Mouse (Mus musculus) frontal cortex, adult (tissue): ENCODE data around the gene Ppp1r16b.

ENCODE experiments used
- ATAC-seq: cut with Nextera tagmentation; 2 replicates; pipeline ENCODE4 v1.9.2; 2017; ENCODE audit warnings: mild to moderate bottlenecking, moderate library complexity, mixed read lengths; ENCODE audit not compliant: low TSS enrichment

Gene Ppp1r16b

DNA sequence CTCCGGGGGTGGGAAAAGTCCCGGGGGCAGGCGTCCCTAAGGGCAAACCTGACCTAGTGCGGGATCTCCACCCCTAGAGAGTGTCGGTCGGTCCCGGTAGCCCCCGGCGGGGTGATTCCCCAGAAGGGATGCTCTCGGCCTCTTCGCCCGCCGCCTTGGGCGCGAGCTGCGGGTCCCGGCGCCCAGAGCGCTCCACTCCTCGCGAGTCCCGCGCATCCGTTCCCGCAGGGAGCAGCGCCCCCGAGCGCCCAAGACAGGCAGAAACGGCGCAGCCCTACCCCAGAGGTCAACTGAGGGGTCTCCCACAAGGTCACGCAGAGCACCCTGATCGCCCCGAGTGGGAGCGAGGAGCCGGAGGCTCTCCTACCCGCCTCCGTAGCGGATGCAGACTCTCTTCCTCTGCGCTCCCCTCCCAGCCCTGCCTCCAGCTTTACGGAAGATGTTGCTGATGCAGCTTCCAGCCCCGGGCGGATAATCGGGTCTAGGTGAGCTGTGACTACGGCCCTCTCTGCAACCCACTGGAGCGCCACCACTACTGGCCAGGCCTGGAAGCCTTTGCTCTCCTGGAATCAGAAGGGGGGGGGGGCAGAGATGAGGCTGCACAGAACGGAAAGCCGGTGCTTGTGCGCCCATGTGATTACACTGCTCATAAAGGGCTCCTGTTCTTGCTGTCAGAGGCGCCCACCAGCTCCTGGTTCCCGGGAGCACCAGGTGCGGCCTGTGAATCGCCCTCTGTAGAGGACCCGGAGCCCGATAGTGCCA lies 2.7 kb downstream of the Ppp1r16b start:
- ATAC-seq: peak; percentile 42

DNA sequence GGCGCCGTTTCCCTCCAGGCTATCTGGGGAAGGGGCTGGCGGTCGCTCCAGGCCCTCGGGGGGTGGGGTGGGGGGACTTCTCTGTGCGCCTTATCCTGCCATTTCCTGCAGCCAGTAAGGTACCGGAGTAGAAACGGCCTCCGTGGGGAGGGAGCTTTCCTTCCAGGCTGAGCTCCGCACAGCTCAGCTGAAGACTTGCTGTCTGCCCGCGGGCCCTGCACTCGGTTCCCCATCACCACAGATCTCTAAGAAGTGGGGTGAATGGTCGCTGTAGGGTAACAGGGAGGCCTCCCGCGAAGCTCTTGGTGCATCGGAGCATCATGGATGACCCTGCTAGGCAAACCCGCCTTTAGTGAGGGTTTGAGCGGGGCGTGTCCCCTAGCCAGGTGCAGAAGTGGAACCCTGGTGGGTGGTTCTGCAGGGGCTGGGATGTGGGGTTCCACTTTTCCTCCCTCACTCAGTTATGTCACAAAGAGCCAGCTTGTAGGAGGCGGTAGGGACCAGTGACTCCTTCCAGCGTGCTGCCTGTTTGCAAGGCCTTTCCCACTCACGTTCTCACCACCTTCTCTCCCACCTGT lies 3.3 kb downstream of the Ppp1r16b start:
- ATAC-seq: 0 out of 2 replicates have a peak, but pooled peaks have one; percentile 10

DNA sequence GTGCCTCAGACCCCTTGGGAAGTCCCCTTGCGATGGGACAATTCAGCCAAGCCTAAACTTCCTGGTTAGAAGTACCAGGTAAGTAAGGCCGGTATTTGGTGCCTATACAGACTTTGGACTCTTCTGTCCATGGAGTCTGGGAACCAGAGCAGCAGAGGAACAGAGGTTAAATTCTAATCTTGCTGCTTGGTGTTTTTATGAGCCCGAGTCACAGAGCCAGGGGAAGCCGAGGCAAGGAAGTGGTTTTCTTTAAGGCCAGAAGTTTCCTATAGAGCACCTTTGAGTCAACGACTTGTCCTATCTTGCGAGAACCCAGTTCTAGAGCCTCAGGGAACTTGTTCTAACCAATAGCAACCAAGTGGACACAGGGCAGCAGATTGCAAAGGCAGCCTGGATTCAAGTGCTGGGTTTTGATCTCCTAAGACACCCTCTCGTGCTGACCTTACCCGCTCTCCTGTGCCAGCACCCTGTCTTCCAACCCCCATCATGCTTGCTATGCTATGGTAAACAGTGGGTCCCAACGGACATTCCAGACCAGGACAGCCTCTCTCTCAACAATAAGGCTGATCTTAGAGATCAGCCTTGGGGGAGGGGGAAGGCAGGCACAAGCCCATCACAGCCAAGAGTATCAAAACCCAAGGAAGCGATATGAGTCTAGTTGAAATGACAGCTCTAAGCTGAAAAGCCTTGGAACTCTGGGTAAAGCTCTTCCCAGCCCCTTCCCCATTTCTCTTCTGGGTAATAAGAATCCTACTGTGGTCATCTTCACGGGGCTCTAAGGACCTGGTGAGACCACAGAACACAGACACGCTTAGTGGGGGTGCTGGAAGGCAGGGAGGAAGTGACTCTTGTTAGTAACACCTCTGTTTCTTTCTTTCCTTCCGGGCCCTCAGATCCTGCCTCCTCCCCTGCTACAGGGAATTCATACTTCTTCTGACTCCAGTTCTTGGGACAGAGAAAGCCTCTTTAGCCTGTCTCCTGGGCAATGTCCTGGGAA lies 4.3 kb downstream of the Ppp1r16b start:
- ATAC-seq: no peak

DNA sequence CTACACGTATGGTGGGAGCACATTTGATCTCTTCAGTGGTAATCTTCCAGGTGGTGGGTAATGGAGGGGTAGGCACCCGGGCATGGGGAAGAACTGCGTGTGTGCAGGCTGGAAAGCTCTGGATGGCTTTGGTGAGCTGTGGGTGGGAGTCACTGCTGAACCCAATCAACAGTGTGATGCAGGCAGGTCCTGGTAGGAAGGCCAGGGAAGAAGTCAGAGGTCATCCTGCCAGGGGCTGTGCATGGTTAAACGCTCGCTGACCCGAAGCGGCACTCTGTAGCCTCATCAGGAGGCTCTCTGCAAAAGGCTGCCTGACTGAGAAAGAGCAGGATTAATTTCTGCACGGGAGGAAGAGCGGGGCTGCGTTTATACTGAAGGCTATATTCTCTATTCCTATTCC lies 5.4 kb downstream of the Ppp1r16b start:
- ATAC-seq: no peak

DNA sequence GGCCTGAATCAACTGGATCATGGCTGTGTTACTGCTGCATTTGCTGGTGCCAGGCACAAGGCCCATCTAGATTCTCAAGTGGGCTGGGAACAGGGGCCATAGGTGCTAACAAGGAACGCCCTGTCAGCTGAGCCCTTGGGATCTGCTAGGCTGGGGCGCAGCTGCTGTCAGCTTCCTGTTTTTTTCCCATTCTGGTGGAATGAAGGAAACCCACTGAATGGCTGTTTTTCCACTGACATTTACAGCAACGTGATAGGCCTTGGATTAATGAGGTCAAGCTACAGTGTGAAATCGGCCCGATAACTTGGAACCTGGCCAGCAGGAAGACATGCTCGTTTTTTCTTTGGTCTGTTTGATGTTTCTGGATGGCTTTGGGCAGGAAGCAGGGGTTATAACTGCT lies 7.6 kb downstream of the Ppp1r16b start:
- ATAC-seq: no peak

DNA sequence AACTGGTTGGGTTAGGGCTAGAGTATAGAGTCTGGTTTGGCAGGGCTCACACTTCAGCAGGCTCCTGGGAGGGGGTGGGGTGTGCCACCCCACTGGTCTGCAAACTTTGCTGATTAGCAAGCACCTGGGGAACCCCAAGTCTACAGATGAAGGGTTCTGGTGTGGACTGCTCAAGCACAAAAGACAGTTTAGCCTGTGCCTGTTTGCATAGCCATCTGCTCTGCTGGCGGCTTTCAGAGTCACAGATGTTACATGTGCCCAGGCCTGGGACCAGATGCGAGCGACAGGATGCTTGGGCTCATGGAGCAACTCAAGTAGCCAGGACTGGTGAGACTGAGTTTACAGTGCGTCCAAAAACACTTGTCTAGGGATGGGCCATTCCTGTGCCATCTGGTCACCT lies 8.3 kb downstream of the Ppp1r16b start:
- ATAC-seq: no peak

DNA sequence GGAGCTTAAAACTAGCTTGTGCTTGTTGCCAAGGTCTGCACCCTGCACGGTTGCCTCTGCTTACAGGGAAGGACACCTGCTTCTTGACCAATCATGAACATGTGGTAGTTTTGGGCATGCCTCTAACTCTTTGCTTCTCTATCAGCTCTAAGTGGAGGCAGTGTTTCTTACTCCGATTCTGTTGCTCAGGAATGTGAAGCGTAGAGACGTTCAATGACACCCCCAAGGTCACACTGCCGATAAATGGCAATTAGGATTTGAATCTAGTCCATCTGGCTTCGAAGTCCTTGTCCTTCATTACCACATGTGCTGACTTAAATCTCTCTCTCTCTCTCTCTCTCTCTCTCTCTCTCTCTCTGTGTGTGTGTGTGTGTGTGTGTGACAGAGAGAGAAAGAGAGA lies 8.9 kb downstream of the Ppp1r16b start:
- ATAC-seq: no peak

DNA sequence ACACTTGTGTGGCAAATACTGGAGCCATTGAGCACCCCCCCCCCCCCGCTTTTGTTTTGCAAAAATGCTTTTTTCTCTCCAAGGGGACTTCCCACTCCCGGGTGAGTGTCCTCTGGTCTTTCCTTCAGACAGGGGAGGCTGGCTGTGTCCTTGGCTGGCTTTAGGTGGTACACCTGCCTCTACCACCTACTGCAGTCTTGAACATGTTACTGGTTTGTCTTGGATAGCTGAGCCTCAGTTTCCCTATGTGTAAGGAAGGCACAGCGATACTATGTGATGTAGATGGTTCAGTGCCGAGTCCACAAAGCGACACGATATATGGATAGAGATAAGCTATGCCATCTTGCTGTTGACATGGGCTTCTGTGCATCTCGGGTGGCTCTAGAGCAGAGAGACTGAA lies 9.6 kb downstream of the Ppp1r16b start:
- ATAC-seq: no peak

DNA sequence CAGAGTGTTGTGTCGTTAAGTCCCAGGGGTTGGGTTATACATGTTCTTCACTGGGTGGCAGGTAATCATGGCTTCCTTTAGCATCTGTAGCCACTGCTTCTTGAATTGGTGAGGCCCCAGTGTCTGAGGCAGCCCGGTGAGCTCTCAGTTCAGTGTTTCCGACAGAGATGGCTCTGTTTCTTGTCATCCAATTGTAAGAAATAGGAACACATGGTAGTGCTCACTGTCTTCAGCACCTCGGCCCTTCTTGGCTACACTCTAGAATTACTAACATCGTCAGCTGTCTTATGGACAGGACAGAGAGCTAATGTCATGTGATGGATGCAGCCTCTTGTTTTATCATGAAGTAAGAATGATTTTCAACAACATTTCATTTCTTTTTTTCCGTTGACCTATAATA lies 10.0 kb downstream of the Ppp1r16b start:
- no peak for ATAC-seq

DNA sequence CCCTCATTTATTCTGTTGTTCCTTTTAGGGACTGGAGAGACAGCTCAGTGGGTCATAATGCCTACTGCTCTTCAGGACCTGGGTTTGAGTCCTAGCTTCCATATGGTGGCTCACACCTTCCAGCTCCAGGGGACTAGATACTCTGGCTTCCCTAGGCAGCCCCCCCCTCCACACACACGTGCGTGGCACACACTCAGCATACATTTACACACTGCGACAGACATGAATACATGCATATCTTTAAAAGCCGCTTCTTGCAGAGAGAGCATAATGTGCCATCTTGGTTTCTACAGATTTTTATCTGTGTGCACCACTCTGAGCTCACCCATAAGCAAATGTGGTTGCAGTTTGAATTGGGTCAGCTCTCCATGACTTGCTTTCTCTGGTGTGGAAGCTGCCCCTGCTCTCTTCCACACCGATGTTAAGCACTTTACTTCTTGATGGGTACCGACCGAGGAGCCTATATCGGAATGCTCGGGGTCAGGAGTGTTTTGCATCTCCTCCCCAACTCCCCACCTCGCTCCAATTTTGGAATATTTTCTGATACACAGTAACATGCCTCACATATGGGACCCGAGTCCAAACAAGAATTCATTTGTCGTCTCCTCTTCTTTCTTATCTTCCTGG lies 10.8 kb downstream of the Ppp1r16b start:
- ATAC-seq: no peak

DNA sequence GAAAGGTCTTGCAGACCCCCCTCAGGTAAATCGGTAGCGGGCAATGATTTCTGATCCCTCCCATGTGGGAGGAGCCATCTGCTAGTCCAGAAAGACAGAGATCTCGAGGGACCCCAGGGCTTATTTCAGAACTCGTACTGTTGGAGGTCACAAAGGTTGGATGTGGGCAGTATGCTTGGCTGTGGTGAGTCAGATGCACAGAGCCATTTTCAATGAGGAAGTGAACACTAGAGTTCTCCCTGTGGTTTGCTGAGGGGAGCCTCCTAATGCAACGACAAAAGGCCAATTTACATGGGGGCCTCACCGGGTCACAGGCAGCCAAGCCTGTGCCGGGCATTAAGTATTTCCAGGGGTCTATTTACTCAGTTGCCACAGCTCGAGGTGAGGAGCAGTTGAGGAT lies 12.7 kb downstream of the Ppp1r16b start:
- no peak for ATAC-seq

DNA sequence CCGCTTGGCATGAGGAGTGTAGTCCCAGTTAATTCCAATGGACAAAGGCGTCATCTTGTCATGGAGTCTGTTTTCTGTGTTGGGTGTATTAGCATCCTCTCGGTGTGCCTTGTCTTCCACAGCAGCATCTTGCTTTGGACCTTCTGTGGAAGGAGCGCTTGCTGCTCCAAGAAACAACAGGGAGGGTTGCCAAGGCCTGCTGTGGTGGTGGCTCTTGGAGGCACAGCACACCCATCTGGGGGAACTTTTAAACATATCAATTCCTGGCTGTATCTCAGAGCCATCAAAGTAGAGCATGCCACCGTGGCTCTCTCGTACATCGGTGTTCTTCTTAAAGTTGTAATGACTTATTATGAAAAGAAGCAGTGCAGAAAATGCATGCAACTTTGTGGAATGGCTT lies 13.9 kb downstream of the Ppp1r16b start:
- peak; percentile 13; the same call in 1 of the 2 replicates for ATAC-seq

DNA sequence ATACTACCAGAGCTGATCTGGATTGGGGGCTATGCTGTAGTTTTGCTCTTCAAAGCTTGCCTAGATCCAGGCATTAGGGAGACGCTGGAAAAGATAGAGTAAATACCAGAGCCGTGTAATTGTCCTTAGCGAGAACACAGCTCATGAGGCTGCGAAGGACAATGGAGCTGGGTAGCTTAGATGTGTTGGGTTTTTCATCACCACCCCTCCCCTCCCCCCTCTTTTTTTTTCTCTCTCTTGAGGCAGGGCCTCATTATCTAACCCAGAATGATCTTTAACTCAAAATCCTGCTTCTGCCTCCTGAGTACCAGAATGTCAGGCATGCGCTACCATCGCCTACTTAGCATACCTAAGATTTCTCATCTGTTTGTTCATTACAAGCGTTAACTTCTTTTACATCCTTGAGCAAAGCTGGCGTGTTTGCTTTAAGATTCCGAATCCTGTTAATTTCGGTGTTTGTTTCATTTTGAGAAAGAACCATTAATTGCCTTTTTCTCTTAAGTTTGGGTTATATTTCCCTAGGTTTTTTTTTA lies 15.2 kb downstream of the Ppp1r16b start:
- ATAC-seq: no peak

DNA sequence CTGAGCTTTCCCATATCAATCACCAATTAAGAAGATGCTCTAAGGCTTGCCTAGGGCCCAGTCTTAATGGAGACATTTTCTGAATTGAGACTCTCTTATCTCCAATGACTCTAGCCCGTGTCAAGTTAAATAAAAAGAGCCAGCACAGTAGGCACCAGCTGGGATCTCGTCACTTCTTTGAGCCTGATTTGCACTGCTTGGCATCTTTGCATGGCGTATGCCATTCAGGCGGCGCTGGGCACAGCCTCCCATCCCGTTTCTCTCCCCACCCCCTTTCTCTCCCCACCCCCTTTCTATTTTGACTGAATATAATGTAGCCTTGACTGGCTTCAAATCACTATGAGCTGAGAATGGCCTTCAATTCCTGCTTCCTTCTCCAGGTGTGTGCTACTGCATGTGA lies 16.5 kb downstream of the Ppp1r16b start:
- no peak for ATAC-seq

DNA sequence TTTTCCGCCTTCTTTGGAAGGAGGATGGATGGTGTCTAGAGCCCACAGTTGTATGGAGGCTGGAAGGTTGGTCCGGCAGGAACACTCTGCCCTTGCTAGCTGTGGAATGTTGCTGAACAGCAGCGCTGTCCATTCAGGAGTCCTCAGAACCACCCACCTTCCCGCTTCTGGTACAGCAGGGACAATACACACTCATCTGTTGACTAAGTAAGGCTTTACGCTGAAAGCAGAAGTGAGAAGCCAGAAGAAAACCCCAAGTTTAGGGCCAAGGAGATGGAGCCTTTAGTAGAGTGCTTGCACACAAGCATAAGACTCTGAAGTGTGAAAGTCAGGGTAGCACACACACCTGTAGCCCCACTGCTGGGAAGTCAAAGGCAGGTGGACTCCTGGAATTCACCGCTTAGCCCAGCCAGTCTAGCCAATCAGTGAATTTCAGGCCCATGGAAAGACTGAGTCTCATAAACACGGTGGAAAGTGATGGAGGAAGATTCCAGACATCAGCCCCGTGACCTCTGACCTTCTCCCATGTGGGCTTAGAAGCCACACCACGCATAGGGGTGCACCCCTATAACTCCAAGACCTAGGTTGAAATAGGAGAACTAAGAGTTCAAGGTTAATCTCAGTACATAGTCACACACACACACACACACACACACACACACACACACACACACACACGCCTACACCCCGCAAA lies 17.3 kb downstream of the Ppp1r16b start:
- peak; percentile 31; the same call in 1 of the 2 replicates for ATAC-seq

DNA sequence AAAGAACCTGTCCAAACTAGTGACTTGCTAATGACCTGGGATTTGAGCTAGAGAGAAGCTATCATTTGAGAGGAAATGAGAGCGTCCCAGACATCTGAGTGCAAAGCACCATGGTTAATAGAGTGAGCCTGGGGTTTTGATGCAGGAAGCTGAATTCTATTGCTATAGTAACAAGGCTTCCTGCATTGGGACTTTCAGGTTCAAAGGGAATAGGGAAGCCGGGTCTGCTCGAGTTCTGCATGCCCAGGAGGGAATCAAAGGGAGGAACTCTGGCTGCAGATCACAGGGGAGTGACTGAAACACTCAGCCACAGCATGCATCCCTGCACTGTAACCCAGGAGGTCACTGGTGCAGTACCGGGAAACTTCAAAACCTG lies 17.8 kb downstream of the Ppp1r16b start:
- no peak for ATAC-seq

DNA sequence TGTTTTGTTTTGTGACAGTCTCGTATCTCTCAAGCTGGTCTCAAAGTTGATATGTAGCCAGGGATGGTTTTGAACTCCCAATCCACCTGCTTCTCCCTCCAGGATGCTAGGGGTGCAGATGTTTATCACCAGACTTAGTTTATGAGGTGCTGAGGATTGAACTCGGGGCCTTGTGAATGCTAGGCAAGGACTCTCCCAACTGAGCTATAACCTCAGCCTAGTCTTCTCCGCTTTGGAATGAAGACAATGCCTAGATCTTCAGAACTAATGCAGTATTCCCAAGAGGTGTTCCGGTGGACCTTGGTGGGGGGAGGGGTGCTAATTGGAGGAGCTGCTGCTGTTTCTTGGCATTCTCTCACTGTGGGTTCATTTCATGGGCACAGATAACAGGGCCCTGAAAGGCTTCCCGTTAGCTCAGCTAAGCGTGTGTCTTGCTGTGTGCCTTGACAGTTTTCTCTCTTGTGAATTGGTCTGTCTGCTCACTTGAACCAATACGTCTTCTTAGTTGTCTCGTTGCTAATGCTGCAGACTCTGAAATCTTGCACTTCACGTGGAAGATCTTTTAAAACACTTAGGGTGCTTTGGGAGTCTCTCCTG lies 19.1 kb downstream of the Ppp1r16b start:
- no peak for ATAC-seq

DNA sequence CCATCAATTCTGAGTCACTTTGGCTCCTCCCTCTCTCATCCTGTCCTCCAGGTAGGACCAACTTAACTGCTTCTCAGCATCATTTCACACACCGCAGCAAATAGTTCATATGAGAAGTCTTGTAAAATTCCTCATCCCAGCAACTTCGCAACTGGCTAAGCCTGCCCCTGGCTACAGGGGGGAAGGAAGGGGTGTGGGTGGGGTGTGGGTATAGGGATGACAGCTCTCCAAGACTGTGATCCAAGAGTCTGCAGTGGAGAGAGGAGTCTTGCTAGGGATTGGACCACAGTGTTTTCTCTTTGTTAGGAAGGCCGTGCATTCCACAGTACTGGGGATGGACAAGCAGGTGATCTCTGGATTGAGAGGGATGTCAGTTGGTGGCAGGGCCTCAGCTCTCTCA lies 19.7 kb downstream of the Ppp1r16b start:
- ATAC-seq: peak; percentile 45

DNA sequence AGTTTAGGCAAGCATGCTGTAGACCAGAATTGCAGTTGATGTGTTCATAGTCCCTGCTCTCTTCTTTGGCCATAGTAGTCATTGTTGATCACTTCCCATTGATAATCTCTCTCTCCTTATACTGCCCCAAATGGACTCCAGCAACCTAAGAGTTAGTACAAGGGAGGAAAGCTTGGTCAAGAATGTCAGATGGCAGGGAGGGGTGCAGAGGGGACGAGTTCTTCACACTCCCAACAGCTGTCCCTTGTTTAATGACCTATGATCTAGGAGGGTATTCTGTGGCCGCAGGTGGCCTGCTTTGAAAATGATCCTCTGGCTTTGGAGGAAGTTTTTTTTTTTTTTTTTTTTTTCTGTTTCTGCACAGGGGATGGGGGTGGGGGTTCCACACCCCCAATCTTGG lies 21.2 kb downstream of the Ppp1r16b start:
- no peak for ATAC-seq

DNA sequence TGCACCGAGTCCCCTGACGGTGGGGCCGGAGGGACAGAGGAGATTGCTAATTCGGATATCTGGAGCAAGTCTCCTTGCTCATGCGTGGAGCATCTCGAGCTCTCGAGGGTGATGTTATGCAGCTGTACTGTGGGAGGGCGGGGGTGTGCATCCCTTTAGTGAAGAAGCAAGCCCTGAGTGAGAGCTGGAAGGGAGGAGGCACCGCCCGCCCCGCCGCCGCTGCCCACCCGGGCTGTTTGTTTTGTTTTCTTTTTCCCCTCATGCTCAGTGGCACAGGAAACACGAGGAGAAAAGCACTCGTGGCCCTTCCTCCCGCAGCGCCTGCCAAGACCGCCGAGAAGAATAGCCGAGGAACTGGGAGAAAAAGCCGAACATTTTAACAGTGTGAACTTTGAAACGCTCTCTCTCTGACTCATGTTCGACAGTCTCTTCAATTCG lies 22.6 kb downstream of the Ppp1r16b start:
- peak; percentile 58 for ATAC-seq

DNA sequence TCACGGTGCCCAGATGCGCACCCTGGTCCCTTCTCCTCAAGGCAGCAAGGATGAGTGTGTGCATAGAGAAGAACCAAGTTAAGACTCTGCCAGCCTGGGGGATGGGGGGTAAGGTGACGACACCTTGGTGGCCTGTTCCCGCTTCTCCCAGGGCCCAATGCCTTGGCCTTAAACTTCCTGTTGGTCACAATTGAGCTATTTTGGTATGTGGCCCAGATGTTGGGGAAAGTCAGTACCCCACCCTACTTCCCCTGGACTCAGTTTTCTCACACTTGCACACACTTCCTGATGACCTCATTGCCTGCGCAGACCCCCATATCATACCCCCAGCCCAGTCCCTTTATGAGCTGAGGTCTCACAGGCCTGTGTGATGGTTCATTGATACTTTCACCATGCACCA lies 23.9 kb downstream of the Ppp1r16b start:
- ATAC-seq: no peak
